Mouse (Mus musculus) heart, postnatal 0 days (tissue): ENCODE measurements around the gene Gfod1. TPM values are rescaled to one million over a fixed set of nuclear protein-coding genes. Genes with fewer than 3 reads are reported as not detected.

Experiments
- ATAC-seq: fragments of 200-750 bp; cut with Nextera tagmentation; 2 replicates; pipeline ENCODE4 v1.8.0; 2017; ENCODE audit warnings: low read depth, moderate number of reproducible peaks, moderate library complexity; ENCODE audit not compliant: insufficient read depth
- DNase-seq: peaks from one replicate; pipeline ENCODE4 v3.0.0-alpha.2; 2016; ENCODE audit warnings: low spot score
- H3K27ac ChIP-seq: fragments of 300-500 bp; sonication (generic); 2 replicates; pipeline ENCODE4 v1.5.1; 2014; ENCODE audit warnings: low read depth, mild to moderate bottlenecking
- H3K27me3 ChIP-seq: fragments of 300-500 bp; sonication (generic); 2 replicates; pipeline ENCODE4 v1.6.1; 2014; ENCODE audit warnings: low read length, mixed read lengths; ENCODE audit not compliant: control insufficient read depth, insufficient read depth
- H3K36me3 ChIP-seq: fragments of 300-500 bp; sonication (generic); replicated peaks from 2 replicates; pipeline ENCODE4 v1.6.1; 2014; ENCODE audit warnings: low read length, mixed read lengths; ENCODE audit not compliant: control insufficient read depth, insufficient read depth
- H3K4me1 ChIP-seq: fragments of 300-500 bp; sonication (generic); 2 replicates; pipeline ENCODE4 v1.6.1; 2014; ENCODE audit warnings: antibody characterized with exemption; ENCODE audit not compliant: control insufficient read depth, insufficient read depth
- H3K4me2 ChIP-seq: fragments of 300-500 bp; sonication (generic); 2 replicates; pipeline ENCODE4 v1.6.1; 2014; ENCODE audit warnings: low read depth, mild to moderate bottlenecking, low read length, moderate library complexity
- H3K4me3 ChIP-seq: fragments of 300-500 bp; sonication (generic); 2 replicates; pipeline ENCODE4 v1.5.1; 2014; ENCODE audit warnings: low read depth, low read length
- H3K9ac ChIP-seq: fragments of 300-500 bp; sonication (generic); replicated peaks from 2 replicates; pipeline ENCODE4 v1.6.1; 2014; ENCODE audit warnings: low read depth, low read length, mixed read lengths
- H3K9me3 ChIP-seq: fragments of 300-500 bp; sonication (generic); replicated peaks from 2 replicates; pipeline ENCODE4 v1.6.1; 2016; ENCODE audit warnings: low read length; ENCODE audit not compliant: control insufficient read depth
- CTCF ChIP-seq: IDR thresholded peaks from 2 replicates; pipeline ENCODE4 v1.5.1; 2016; ENCODE audit warnings: antibody characterized with exemption, control low read depth, low read depth
- EP300 ChIP-seq: IDR thresholded peaks from 2 replicates; pipeline ENCODE4 v1.6.1; 2016; ENCODE audit warnings: antibody characterized with exemption, low read depth
- WGBS: fragments of 180-500 bp; shearing (Covaris S2); extraction: QIAGEN DNeasy Blood & Tissue Kit; methylation state at CpG from one replicate; pipeline ENCODE4 v1.1.7; 2014; 5-methylcytosine and 5-hydroxymethylcytosine counted together
- polyA plus RNA-seq: library from polyadenylated mRNA; unstranded; fragments of >200 nt; fragmentation: Nextera tagmentation; extraction: Ambion mirVana; gene quantifications from 2 replicates; pipeline ENCODE4 v1.2.1, GENCODE M21; 2015
- total RNA-seq: library from RNA; depleted of rRNA; stranded (reverse); fragments of >200 nt; gene quantifications from 2 replicates; pipeline ENCODE4 v1.2.3, GENCODE M21; 2014; ENCODE audit warnings: low replicate concordance

Gfod1 gene
- total and polyA plus RNA-seq, 2 experiments from 2014 or later, result 2.5 to 20.5 TPM

GRCm38 (mm10) chr13:43292892-43293291 is 11.1 kb downstream of the Gfod1 start:
- H3K9ac ChIP-seq, result no peak overlapping the region
- 88% methylated on average over 4 of the region's 4 CpGs for WGBS
- no peaks in the 10 kb centered on the region for H3K9me3 ChIP-seq
- DNase-seq (no peak), ATAC-seq (no peak)
- no peaks in the 10 kb centered on the region for H3K27me3 ChIP-seq
- H3K4me3 ChIP-seq, result no peak overlapping the region
- H3K4me2 ChIP-seq, result no peak overlapping the region
- H3K27ac ChIP-seq, result no peak overlapping the region
- peaks cover 10% of the 10 kb centered on the region; the same call in 1 of the 2 replicates for H3K36me3 ChIP-seq
- no peak for TF ChIP-seq EP300
- no peak for TF ChIP-seq CTCF
- peaks cover 21% of the 10 kb centered on the region; the same call in 1 of the 2 replicates for H3K4me1 ChIP-seq

- Histone ChIP-seq H3K4me3 (no peak overlapping the region), H3K4me1 (no peaks in the 10 kb centered on the region; the same call in 1 of the 2 replicates), H3K9ac (no peak overlapping the region), H3K27me3 (no peaks in the 10 kb centered on the region), H3K27ac (no peak overlapping the region), H3K4me2 (no peak overlapping the region), H3K9me3 (no peaks in the 10 kb centered on the region), H3K36me3 (peaks cover 10% of the 10 kb centered on the region; the same call in 1 of the 2 replicates)
- TF ChIP-seq EP300, result no peak
- TF ChIP-seq CTCF, result no peak
- ATAC-seq, result no peak
- WGBS, result 79% methylated on average over 6 of the region's 6 CpGs
- no peak for DNase-seq
These were observed 14.9 kb downstream of the Gfod1 start for GRCm38 (mm10) chr13:43289076-43289475.

GRCm38 (mm10) chr13:43288444-43288843 is 15.5 kb downstream of the Gfod1 start:
- no peak overlapping the region for H3K9ac ChIP-seq
- H3K4me3 ChIP-seq, result no peak overlapping the region
- 0 out of 2 replicates have a peak, but pooled peaks cover 5% of the 10 kb centered on the region for H3K36me3 ChIP-seq
- no peak for TF ChIP-seq EP300
- no peak for TF ChIP-seq CTCF
- H3K9me3 ChIP-seq, result no peaks in the 10 kb centered on the region
- WGBS, result 69% methylated on average over 4 of the region's 4 CpGs
- no peak overlapping the region for H3K4me2 ChIP-seq
- H3K27me3 ChIP-seq, result no peaks in the 10 kb centered on the region
- ATAC-seq, result no peak
- no peaks in the 10 kb centered on the region; the same call in 1 of the 2 replicates for H3K4me1 ChIP-seq
- H3K27ac ChIP-seq, result no peak overlapping the region
- DNase-seq, result no peak

GRCm38 (mm10) chr13:43288026-43288425 is 15.9 kb downstream of the Gfod1 start:
- TF ChIP-seq CTCF, result no peak
- no peak for TF ChIP-seq EP300

GRCm38 (mm10) chr13:43286836-43287235 is 17.1 kb downstream of the Gfod1 start:
- no peak for DNase-seq
- Histone ChIP-seq H3K9ac (no peak overlapping the region), H3K36me3 (0 out of 2 replicates have a peak, but pooled peaks cover 5% of the 10 kb centered on the region), H3K4me2 (no peak overlapping the region), H3K27me3 (no peaks in the 10 kb centered on the region), H3K27ac (no peak overlapping the region), H3K4me3 (no peak overlapping the region), H3K9me3 (no peaks in the 10 kb centered on the region), H3K4me1 (no peaks in the 10 kb centered on the region; the same call in 1 of the 2 replicates)
- 68% methylated on average over 7 of the region's 7 CpGs for WGBS
- ATAC-seq, result no peak
- TF ChIP-seq CTCF (no peak), EP300 (no peak)

More at GRCm38 (mm10) chr13:43288026-43288425, 15.9 kb downstream of the Gfod1 start:
- Histone ChIP-seq H3K36me3 (0 out of 2 replicates have a peak, but pooled peaks cover 5% of the 10 kb centered on the region), H3K4me2 (no peak overlapping the region), H3K4me1 (no peaks in the 10 kb centered on the region; the same call in 1 of the 2 replicates), H3K27ac (no peak overlapping the region), H3K27me3 (no peaks in the 10 kb centered on the region), H3K9me3 (no peaks in the 10 kb centered on the region), H3K4me3 (no peak overlapping the region), H3K9ac (no peak overlapping the region)
- WGBS, result 50% methylated on average over 5 of the region's 5 CpGs
- no peak for ATAC-seq
- DNase-seq, result no peak

GRCm38 (mm10) chr13:43284711-43285151 is 19.2 kb downstream of the Gfod1 start:
- no peaks in the 10 kb centered on the region; the same call in 1 of the 2 replicates for H3K4me1 ChIP-seq
- no peak for TF ChIP-seq EP300
- TF ChIP-seq CTCF, result no peak
- 76% methylated on average over 4 of the region's 4 CpGs for WGBS
- no peak for DNase-seq
- H3K27ac ChIP-seq, result no peak overlapping the region
- H3K27me3 ChIP-seq, result no peaks in the 10 kb centered on the region
- ATAC-seq, result no peak
- no peak overlapping the region for H3K9ac ChIP-seq
- H3K4me2 ChIP-seq, result no peak overlapping the region
- no peak overlapping the region for H3K4me3 ChIP-seq
- no peaks in the 10 kb centered on the region for H3K36me3 ChIP-seq
- H3K9me3 ChIP-seq, result no peaks in the 10 kb centered on the region
